Mouse (Mus musculus) myocyte (in vitro differentiated cells): ENCODE measurements at regions not wholly inside any gene's neighbourhood (a gene's known extent, or its start where the extent isn't known, plus 50 kb on each side); places are given as distances from the start of the nearest gene placed in this dataset.

ENCODE experiments used
- H3K27me3 ChIP-seq: one replicate; pipeline ENCODE4 v1.6.1; 2011; ENCODE audit not compliant: control insufficient read depth, insufficient read depth, insufficient read length
- H3K36me3 ChIP-seq: one replicate; pipeline ENCODE4 v1.6.1; 2011; ENCODE audit not compliant: control insufficient read depth, insufficient read depth
- H3K4me2 ChIP-seq: one replicate; pipeline ENCODE4 v1.6.1; 2011; ENCODE audit warnings: low read depth, control low read depth
- H3K4me3 ChIP-seq: one replicate; pipeline ENCODE4 v1.5.1; 2011; ENCODE audit warnings: mild to moderate bottlenecking, control low read depth, moderate library complexity
- H3K79me2 ChIP-seq: one replicate; pipeline ENCODE4 v1.6.1; 2011; ENCODE audit not compliant: control insufficient read depth, insufficient read depth
- H3ac ChIP-seq: one replicate; pipeline ENCODE4 v1.6.1; 2011; ENCODE audit not compliant: control insufficient read depth, insufficient read length
- CEBPB ChIP-seq: IDR thresholded peaks from 2 replicates; pipeline ENCODE4 v1.6.1; 2011; ENCODE audit warnings: mild to moderate bottlenecking, moderate library complexity; ENCODE audit not compliant: poor library complexity, insufficient read depth, severe bottlenecking
- E2F4 ChIP-seq: IDR thresholded peaks from one replicate; pipeline ENCODE4 v1.6.1; 2011; ENCODE audit warnings: mild to moderate bottlenecking, control low read depth, moderate library complexity; ENCODE audit not compliant: insufficient read depth
- MAX ChIP-seq: IDR thresholded peaks from one replicate; pipeline ENCODE4 v1.6.1; 2011; ENCODE audit warnings: low read depth, mild to moderate bottlenecking, control low read depth
- MYOD1 ChIP-seq, 3 experiments: IDR thresholded peaks; one replicate each; pipeline ENCODE4 v1.6.1; 2011; ENCODE audit warnings: control low read depth in 2 of 3, low read depth in 2 of 3, mild to moderate bottlenecking in 2 of 3, moderate library complexity in 1 of 3; ENCODE audit not compliant: insufficient read length in 2 of 3, control insufficient read depth in 1 of 3
- MYOG ChIP-seq, 3 experiments: IDR thresholded peaks; one replicate each; pipeline ENCODE4 v1.6.1; 2011; ENCODE audit warnings: control low read depth in 2 of 3, low read depth in 2 of 3, mild to moderate bottlenecking in 2 of 3; ENCODE audit not compliant: insufficient read length in 2 of 3, control insufficient read depth in 1 of 3, insufficient read depth in 1 of 3
- POLR2A ChIP-seq: IDR thresholded peaks from one replicate; pipeline ENCODE4 v1.6.1; 2011; ENCODE audit warnings: low read depth, mild to moderate bottlenecking, control low read depth, moderate library complexity; ENCODE audit not compliant: insufficient read length
- POLR2AphosphoS2 ChIP-seq: IDR thresholded peaks from one replicate; pipeline ENCODE4 v1.6.1; 2011; ENCODE audit warnings: low read depth, control low read depth; ENCODE audit not compliant: insufficient read length
- REST ChIP-seq: IDR thresholded peaks from one replicate; pipeline ENCODE4 v1.6.1; 2011; ENCODE audit warnings: mild to moderate bottlenecking, control low read depth, moderate library complexity; ENCODE audit not compliant: insufficient read depth, insufficient read length
- SRF ChIP-seq: IDR thresholded peaks from one replicate; pipeline ENCODE4 v1.6.1; 2011; ENCODE audit warnings: low read depth; ENCODE audit not compliant: control insufficient read depth, insufficient read length
- TCF12 ChIP-seq: IDR thresholded peaks from one replicate; pipeline ENCODE4 v1.6.1; 2011; ENCODE audit warnings: mild to moderate bottlenecking, control low read depth; ENCODE audit not compliant: poor library complexity, insufficient read depth, severe bottlenecking
- TCF3 ChIP-seq: IDR thresholded peaks from one replicate; pipeline ENCODE4 v1.6.1; 2011; ENCODE audit warnings: low read depth, control low read depth; ENCODE audit not compliant: insufficient read length
- USF1 ChIP-seq: IDR thresholded peaks from one replicate; pipeline ENCODE4 v1.6.1; 2011; ENCODE audit warnings: low read depth, mild to moderate bottlenecking, control low read depth, moderate library complexity

DNA sequence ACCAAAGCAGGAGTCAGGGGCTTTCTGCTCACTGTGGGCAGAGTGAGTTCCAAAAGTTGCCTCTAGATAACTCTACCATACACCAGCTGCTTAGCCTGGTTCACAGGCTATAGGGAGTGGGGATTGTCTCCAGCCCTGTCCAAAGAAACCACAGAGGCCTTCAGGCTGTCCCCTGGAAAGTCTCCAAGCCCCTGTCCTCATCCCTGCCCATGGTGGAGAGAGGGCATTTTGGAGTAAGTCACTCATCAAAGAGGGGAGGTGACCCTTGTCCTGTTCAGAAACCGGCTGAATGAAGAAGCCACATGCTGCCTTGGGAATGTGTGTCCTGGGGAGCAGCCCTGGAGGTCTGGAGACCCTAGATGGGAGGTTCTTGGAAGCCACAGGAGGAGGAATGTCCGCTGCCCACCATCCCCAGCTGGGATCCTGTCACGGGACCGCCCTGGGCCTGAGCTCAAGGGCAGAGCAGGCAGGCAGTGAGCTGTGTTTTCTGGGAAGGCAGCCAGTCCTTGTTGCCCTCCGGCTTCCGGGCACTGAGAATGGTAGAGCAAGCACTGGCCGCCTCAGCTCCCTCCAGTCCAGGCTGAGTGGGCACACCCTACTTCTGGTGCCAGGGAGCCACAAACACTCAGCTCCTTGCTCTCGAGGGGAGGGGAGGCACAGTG, 78.4 kb downstream of the Cpn2 start:
- H3K79me2 ChIP-seq: no peaks in the 10 kb centered on the region
- no peaks in the 10 kb centered on the region for H3K27me3 ChIP-seq
- no peak overlapping the region for H3ac ChIP-seq
- peak overlapping the region; percentile 75 for H3K4me2 ChIP-seq
- H3K4me3 ChIP-seq: peak overlapping the region; percentile 26
- TF ChIP-seq USF1: peak; percentile 52
- TF ChIP-seq POLR2AphosphoS2: peak; percentile 45
- TF ChIP-seq POLR2A: peak; percentile 57
- TF ChIP-seq MYOG (IDR thresholded peaks at IDR 0.05; ENCODE audit: control insufficient read depth in 1 of 3, insufficient read depth in 1 of 3, insufficient read length in 2 of 3, low read depth in 2 of 3): peak in 2 of 3 experiments; percentile 65 to 86
- peak in 2 of 3 experiments; percentile 32 to 78 for TF ChIP-seq MYOD1 (IDR thresholded peaks at IDR 0.05; ENCODE audit: control insufficient read depth in 1 of 3, insufficient read length in 2 of 3, low read depth in 2 of 3)
- no peak for TF ChIP-seq SRF
- no peak for TF ChIP-seq MAX
- peak; percentile 36 for TF ChIP-seq TCF3
- no peak for TF ChIP-seq TCF12
- no peaks in the 10 kb centered on the region for H3K36me3 ChIP-seq

DNA sequence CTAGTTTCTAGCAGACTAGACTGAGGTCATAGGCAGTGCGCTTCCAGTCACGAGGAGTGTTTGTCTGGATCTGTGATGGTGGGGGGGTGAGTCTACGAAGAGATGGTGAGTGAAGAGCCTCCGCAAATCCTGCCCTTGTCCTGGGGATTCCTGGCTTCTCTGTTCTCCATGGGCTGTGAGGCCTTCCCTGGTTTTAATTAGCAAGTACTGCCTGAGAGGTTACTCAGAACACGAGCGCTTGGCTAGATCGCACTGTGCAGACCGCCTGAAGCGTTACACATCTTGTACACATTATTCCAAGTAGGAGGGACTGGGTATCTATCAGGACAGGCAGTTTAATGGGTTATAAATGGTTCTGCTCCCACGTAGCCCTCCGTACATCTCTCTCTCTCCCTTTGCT, 76.9 kb downstream of the Cpn2 start:
- no peaks in the 10 kb centered on the region for H3K36me3 ChIP-seq
- TF ChIP-seq MYOD1 (IDR thresholded peaks at IDR 0.05; ENCODE audit: control insufficient read depth in 1 of 3, insufficient read length in 2 of 3, low read depth in 2 of 3) (no peak), POLR2A (no peak), TCF12 (no peak), E2F4 (no peak), REST (no peak), MYOG (IDR thresholded peaks at IDR 0.05; ENCODE audit: control insufficient read depth in 1 of 3, insufficient read depth in 1 of 3, insufficient read length in 2 of 3, low read depth in 2 of 3) (no peak), MAX (no peak), TCF3 (no peak)
- no peak overlapping the region for H3K4me3 ChIP-seq
- H3ac ChIP-seq: no peak overlapping the region
- H3K27me3 ChIP-seq: no peaks in the 10 kb centered on the region
- H3K79me2 ChIP-seq: no peaks in the 10 kb centered on the region
- no peak overlapping the region for H3K4me2 ChIP-seq

DNA sequence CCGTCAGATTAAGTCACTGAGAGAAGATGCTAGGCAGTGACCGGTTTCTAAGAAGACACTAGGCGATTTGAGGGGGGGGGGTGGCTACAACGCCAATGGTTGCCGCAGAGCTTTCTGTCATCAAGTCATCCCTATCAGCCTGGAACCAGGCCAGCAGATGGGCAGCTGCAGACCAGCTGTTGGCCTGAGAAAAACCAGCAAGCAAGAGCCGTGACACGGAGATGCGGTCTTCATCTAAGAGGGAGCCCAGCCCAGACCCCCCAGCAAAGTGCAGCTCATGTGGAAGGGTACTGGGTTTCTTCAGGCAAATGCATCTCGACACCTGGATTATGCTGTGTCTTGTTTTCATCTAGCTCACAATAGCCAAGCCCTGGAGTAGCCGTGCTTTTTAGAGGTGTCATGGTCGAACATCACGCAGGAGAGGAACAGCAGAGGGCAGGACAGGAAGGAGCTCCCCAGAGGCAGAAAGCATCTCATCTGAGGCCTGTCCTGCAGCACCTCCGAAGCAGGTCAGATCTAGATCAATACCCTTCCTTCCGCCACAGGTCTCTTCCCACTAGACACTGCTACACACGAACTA, 76.3 kb downstream of the Cpn2 start:
- Histone ChIP-seq H3K4me3 (no peak overlapping the region), H3K4me2 (no peak overlapping the region), H3K79me2 (no peaks in the 10 kb centered on the region), H3K36me3 (no peaks in the 10 kb centered on the region), H3K27me3 (no peaks in the 10 kb centered on the region), H3ac (no peak overlapping the region)
- TF ChIP-seq MYOD1 (IDR thresholded peaks at IDR 0.05; ENCODE audit: control insufficient read depth in 1 of 3, insufficient read length in 2 of 3, low read depth in 2 of 3) (peak in 2 of 3 experiments; percentile 16 to 47), MYOG (IDR thresholded peaks at IDR 0.05; ENCODE audit: control insufficient read depth in 1 of 3, insufficient read depth in 1 of 3, insufficient read length in 2 of 3, low read depth in 2 of 3) (no peak), USF1 (no peak), SRF (no peak), CEBPB (no peak), REST (no peak), POLR2AphosphoS2 (no peak), POLR2A (no peak)

DNA sequence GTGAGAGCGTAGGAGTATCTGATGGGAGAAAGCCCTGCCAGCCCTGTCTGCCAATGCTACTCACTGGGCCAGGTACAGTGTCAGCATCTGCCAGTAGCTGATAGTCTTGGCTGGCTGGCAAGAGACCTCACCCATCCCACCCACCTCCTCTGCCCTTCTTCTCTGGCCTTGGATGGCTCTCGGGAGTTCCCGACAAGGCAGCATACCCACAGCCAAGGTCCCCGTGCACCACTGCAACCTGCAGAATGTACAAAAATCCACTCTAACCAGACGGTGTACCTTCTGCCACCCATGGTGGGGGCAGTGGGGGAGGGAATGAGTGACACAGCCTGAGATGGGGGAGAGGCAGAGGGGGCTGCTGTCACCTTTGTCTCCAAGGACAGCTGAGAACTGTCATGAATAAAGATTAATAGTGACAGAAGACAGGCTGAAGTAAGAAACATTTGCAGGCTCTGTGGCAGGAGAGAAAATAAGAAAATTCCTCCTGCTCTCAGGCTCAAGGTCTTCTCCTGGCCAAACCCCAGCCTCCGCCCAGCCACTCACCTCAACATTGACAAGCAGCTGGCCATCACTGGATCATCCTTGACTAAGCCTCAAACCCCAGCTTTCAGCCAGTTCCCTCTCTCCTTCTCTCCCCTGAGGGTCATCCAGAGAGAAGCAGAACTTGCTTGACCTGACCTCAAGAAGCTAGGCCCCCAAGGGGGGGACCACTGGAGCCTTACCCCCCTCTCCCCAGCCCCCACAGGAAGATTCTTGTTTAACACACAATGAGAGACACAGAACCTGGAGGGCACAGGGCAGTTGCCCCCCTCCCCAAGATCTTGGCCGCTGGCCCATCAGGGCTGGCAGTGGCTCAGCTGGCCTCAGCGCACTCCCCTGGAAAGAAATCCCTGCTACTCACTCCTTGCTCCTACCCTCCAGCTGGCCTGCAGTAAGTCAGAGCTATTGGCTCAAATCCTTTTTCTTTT, 73.7 kb downstream of the Cpn2 start:
- Histone ChIP-seq H3K4me3 (no peak overlapping the region), H3K79me2 (no peaks in the 10 kb centered on the region), H3K4me2 (no peak overlapping the region), H3ac (no peak overlapping the region), H3K27me3 (no peaks in the 10 kb centered on the region), H3K36me3 (no peaks in the 10 kb centered on the region)
- TF ChIP-seq POLR2AphosphoS2: no peak
- TF ChIP-seq E2F4: no peak
- no peak for TF ChIP-seq CEBPB
- TF ChIP-seq TCF12: no peak
- TF ChIP-seq TCF3: no peak
- TF ChIP-seq MYOD1 (IDR thresholded peaks at IDR 0.05; ENCODE audit: control insufficient read depth in 1 of 3, insufficient read length in 2 of 3, low read depth in 2 of 3): no peak
- no peak for TF ChIP-seq POLR2A
- TF ChIP-seq SRF: no peak
- no peak for TF ChIP-seq REST
- TF ChIP-seq MAX: no peak
- TF ChIP-seq MYOG (IDR thresholded peaks at IDR 0.05; ENCODE audit: control insufficient read depth in 1 of 3, insufficient read depth in 1 of 3, insufficient read length in 2 of 3, low read depth in 2 of 3): no peak
- no peak for TF ChIP-seq USF1
